Mouse (Mus musculus): ENCODE measurements around the gene Shisa4.

DNA sequence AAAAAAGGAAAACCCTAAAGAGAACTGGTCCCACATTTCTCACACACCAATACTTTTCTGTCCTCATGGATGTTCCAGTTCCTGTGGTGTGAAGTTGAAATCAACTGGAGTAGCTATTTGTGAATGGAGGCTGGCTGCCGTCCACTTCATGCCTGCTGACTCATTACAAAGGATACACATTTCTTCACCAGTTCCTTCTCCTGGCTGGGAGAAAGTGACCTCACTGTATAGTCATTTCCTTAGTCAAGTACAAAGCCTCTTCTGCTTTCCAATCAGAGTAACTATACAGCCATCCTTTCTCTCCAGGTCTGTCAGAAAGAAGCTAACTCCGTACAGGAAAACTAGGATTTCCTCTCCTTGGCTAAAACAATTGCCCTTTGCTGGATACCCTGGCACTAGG is 35.9 kb upstream of the Shisa4 start:
- TF ChIP-seq POLR2A (IDR thresholded peaks at IDR 0.05; ENCODE audit: borderline replicate concordance, insufficient read depth, low read length) = no peak
- no peak for TF ChIP-seq CTCF (IDR thresholded peaks at IDR 0.05; ENCODE audit: borderline replicate concordance, insufficient read depth, low read depth, low read length)

Measured in cerebellum, adult 2 months (tissue).